Mouse (Mus musculus) adrenal gland, postnatal 36 days (tissue): ENCODE data around the gene Ecpas. TPM values are rescaled to one million over a fixed set of nuclear protein-coding genes. Genes with fewer than 3 reads are reported as not detected.
A peak's percentile ranks its signal among the peaks of the same experiment; 100 is the strongest.

Source experiments
- DNase-seq, 2 experiments: peaks; one replicate each; pipeline ENCODE4 v3.0.0; 2021; ENCODE audit warnings: mixed read lengths in 1 of 2
- long read RNA-seq, 2 experiments: library from polyadenylated mRNA; stranded (forward); transcript quantifications; one replicate each; pipeline ENCODE4 v2.0.0; 2021; ENCODE audit warnings: borderline sequencing depth in 2 of 2
- total RNA-seq, 2 experiments: library from RNA; stranded (reverse); gene quantifications; 2 replicates each; pipeline ENCODE4 v1.2.3; 2021

Gene Ecpas
- 100 to 1,000 TPM; 153 to 179 TPM for total RNA-seq
- long read RNA-seq, experiment 1, partial matches to known transcripts, result 14 of 21 reads
- long read RNA-seq, experiment 1, other reads (novel, unspliced or antisense), result 7 of 21 reads
- long read RNA-seq, experiment 2, full-length matches to known transcripts, result 2 of 9 reads
- long read RNA-seq, experiment 2, partial matches to known transcripts, result 6 of 9 reads
- long read RNA-seq, experiment 2, other reads (novel, unspliced or antisense), result 1 of 9 reads

DNA sequence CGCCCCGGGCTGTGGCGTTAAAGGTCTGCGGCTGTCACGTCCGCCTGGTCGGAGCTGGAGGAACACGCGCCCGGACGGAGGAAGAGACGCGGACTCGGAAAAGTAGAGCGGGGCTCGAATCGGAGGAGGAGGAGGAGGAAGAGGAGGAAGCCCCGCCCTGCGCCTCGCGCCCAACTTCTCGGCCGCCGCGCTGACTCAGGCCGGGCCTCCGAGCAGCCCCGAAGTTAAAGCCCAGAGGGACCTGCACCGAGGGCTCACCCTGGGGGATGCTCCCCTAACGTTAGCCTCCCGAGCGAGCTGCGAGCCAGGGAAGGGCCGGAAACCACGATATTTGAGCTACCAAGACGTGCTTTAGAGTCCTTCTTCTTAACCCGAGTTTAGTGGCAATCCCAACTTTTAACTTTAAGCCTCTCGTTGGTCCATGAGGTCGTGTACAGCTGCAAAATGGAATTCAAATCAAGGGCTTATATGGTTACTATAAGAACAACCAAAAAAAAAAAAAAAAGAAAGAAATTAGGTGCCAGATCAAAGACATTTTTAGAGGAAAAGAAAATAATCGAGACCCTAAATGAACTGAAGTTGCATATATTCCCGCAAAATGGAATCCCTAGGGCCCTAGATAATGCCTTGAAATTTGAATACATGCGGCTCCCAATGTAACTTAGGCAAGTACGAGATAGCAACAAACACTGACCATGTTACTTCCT, at the start of gene Ecpas:
Gene Ecpas (minus strand): TSS at position 121 of the 707 bp plus-strand sequence.
- DNase-seq, result peak; percentile 93 to 94

DNA sequence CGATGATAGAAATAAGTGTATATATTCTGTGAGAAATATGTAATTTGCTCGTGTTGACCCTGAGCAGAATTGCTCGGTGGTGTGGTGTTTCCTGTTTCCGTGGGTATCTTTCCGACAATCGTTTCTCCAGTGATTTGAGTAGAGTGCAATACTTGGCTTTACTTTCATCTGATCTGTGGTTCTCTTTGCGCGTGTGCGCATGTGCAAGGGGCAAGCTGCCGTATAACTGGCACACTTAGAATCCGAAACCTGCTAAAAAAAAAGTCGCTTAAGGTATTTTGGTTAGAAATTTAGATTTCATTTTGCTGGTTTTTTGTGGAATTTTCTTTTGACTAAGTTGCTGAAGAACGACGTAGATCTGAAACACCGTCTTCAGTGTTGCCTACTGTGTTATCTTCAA, 49.2 kb upstream of the Ecpas start:
- no peak for DNase-seq

DNA sequence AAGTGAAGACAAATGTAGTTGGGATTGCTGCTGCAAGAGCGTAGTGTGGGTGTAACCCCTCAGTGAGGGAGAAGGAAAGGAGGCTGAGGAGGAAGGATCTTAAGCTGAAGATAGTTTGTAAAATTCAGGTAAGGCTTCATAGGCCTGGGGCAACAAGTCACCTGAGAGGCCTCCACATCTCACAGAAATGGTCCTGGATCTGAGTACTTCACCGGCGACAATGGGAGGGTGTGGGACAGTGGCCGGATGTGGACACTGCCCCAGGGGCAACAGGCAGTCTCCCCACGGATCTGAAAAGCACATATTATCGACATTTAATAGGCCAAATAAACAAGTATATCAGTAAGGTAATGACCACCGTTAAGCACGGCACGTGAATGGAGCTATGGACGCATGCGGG, 40.1 kb upstream of the Ecpas start:
- DNase-seq, result no peak

DNA sequence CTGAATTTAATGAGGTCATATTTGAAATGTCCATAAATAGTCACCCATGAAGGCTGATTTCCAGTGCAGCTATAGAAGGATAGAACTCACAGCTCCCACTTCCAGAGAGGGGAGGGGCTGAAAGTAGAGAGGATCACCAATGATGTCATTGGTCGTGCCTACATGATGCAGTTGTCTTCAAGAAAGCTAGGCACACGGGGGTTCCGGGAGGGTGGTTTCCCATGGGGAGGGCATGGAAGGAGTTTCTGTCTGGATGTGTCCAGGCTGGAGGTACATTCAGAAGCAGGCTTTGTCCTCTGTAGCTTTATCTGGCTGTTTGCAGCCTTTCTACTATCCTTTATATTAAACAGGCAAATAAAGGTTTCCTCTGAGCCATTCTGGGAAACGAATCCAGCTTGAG, 35.8 kb upstream of the Ecpas start:
- no peak for DNase-seq

DNA sequence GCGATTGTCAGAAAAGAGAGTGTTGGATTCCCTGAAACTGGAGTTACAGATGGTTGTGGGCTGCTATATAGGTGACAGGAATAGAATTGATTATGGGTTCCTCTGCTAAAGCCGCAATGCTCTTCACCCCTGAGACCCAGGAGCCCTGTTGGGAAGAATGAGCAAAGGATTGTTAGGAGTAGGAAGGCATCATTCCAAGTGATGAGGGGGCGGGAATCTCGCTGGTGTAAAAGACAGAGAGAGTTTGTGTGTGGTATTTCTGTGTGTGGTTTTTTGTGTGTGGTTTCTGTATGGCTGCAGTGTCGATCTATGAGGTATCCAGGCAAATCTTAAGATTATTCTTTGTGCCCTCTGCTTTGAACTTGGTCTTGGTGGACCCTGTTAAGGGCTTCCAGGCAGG, 32.1 kb upstream of the Ecpas start:
- DNase-seq, result no peak

DNA sequence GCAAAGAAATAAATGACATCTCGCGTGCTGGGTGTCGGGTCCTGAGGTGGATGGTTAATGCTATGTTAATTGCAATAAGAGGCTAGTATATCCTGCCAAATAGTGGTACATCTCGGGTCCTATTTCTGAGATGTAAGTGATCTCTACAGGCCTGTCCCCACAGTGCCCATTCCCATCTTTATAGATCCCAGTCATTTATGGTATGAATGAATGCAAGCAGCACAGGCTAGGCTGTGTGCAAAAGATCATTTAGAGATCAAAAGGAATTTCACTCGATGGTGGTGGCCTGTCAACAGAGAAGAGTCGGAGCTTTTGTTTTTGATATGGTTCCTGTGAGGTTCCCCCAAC, 31.6 kb upstream of the Ecpas start:
- no peak for DNase-seq

DNA sequence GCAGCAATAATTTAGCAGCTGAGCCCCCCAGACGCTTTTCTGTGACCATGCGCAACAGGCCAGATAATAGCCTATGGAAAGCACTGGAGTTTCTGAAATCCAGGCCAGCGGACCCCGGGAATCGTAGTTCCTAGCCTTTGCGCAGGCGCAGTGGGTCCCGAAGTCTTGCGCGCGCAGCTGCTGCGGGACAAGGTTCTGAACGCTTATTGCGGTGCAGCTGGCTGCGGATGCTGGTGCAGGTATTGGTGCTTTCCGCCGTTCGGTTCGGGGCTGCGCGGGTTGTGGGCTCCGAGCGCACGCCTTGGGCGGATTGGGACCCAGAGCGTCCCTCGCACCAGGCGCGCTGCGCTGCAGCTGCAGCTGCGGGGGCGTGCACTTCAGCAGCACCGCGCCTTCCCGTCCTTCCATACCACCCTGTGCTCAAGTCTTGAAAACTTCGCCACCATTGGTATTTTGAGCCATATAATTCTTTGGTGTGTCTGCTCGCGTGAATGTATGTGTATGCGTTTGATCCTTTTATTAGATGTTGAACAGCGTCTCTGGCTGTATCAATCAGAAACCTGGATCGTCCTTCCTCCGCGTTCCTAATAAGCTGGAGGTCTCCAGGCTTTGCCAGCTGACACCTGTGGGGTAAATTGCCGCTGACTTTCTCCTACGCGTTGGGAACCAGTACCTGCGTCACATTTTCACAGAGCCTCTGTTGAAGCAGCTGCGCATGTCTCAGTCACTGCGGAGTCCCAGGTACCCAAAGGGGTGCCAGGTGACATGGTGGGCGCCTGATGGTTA, 31.1 kb upstream of the Ecpas start, which contains the start of gene Zkscan16:
Gene Zkscan16 (plus strand): TSS at position 209 of the 786 bp plus-strand sequence.
- peak; percentile 82 to 89 for DNase-seq

DNA sequence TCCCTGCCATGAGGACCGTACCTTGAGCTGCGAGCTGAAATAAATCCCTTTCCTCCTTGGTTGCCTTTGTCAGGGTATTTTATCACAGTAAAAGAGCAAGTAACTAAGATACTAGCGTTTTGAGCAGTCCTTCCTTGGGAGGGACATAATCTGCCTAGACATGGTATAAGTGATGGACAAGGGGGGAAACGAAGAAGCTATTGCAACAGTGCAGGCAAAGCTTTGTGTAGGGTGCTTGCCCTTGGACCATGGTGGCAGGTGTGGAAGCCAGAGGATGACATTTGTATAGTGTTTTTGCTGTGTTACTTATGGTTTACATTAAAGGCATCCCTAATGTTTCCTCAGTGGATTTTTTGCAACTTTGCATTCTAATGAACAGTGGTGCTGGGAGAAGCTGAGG, 30.4 kb upstream of the Ecpas start:
- no peak for DNase-seq

DNA sequence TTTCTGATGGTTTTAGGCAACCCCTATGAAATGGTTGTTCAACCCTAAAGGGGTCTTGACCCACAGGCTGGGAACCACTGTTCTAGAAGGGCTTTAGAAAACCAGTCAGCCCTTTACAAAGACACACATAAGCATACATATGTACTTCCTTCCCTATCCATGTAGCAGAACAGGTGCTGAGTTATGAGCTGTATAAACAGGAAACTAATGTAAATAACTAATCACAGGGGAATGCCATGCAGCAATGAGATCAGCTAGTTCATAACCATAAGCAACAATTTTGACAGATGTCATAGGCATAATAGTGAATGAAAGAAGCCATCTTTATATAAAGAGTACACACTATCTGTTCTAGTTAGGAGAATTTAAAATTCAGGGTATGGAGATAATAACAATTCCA, 29.1 kb upstream of the Ecpas start:
- DNase-seq, result no peak

DNA sequence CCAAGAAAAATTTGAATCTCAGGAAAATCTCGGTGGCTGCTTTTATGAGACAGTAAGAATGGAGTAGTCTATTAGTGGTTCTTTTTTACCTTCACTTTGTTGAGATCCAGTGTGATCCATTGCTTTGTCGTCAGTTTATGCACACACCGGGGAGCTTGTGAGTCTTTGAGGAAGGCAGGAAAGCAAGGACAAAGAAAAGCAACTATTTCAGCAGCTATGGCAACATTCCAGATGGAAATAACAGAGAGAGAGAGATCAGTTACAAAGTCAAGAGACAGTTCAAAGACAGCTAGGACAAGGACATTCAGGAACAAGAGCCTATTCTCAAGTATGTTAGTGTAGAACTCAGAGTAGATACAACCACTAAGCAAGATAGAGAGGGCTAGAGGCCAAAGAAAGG, 23.3 kb upstream of the Ecpas start:
- peak; percentile 15 to 24 for DNase-seq

DNA sequence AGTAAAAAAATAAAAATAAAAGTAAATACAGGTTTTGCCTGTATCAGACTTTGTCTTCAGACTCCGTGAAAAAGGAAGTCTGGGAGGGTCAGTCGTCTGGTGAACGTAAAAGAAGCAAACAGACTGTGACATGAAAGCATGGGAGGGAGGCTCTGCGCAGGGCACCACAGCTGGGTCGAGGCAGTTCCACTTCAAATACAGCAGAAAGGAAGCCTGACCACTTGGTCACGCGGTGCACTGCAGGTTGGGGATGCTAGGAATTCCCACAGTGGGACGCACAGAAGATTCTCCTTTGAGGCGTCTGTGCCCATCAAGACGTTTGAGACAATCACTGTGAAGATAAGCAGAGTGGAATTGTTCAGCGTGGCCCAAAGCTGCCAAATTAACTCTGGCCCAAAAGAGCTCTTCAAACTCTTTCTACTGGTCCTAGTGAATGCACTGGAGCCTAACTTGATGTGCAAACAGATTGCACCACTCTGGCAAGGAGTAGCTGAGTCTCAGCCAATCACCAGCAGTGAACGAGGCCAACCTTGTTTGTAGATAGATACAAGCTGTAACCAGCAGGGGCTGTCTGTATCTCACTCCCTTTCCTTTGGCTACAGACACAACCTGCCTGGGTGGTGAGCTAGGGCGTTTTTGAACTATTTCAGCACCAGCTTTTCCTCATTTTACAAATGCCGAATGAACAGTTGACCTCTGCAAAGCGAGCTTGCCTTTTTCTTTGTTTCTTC, 22.4 kb upstream of the Ecpas start:
- peak; percentile 47 to 63 for DNase-seq

DNA sequence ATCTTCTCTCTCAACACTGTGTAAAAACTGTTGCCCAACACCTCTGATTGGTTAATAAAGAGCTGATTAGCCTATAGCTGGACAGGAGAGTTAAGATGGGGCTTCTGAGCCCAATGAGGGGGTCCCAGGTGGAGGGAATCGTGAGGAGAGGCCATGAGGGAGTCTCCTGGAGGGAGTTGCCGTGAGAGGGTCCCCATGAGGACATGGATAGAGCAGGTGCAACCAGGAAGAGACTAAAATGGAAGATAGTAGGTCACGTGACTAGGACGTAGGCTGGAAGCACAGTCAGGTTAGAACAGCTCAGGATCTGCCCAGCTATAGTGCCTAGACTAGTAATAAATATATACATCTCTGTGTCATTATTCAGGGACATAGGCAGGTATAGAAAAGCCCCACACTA, 21.8 kb upstream of the Ecpas start:
- DNase-seq, result no peak

DNA sequence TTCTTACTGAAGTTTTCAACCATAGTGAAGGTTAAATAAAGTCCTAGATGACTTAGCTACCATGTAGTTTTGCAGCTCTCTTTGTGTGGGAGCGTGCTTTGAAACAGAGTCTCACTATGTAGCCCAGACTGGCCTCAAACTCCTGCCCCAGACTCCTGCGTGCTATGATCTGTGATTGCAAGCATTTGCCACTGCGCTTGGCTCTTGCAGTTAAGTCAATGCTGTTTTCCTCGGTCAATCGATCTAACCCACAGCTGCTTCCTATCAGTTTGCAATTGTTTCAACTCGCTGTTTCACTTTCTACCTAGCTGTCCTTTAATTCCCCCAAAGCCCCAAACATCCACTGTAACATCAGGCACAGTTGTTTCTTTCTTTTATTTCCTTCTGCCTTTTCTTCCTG, 20.0 kb upstream of the Ecpas start:
- no peak for DNase-seq

DNA sequence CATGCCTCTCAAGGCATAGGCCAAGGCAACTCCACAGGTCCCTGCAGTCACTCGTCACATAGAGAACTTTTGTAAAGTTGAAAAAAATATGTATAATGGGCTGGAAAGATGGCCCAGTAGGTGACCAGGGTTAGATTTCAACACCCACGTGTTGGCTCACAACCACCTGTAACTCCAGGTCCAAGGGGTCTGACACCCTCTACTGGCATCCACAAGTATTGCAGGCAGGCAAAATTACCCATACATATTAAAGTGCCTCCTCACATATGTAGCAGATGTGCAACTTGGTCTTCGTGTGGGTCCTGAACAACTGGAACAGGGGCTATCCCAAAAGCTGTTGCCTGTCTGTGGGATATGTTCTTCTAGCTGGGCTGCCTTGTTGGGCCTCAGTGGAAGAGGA, 15.1 kb upstream of the Ecpas start:
- DNase-seq, result no peak

DNA sequence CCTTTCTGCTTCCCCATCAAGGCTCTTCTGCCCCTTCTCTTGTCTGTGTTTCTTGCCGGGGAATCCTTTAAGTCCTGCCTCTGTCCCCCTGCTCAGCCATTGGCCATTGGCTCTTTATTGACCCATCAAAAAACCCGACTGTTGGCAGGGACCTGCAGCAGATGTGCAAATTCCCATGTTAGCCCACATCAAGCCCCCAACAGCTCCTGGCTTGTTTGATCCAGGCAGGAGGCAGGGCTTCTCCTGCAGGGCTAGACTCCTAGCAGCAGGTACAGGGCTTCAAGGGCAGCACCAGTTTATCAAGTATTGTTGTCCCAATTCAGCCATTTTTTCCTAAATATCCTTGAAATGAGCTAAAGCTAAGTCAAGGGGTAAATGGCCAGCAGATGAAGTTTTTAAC, 13.6 kb upstream of the Ecpas start:
- no peak for DNase-seq

DNA sequence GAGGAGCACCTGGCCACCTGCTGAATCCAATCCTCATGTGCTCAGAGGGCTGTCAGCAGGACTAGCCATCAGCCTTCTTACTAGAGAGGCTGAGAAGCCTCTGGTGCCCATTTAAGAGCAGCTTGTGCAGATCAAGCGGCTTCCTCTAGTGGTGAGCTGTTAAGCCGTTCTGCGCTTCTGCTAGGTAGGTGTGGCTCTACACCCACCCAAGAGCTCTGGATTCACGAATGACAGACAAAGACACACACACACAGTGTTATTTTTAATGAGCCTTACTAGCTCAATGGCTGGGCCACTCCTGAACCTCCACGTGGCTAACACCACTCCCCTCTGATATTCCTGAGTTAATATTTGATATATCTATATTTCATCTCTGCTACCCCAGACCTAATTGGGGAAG, 13.1 kb upstream of the Ecpas start:
- no peak for DNase-seq

DNA sequence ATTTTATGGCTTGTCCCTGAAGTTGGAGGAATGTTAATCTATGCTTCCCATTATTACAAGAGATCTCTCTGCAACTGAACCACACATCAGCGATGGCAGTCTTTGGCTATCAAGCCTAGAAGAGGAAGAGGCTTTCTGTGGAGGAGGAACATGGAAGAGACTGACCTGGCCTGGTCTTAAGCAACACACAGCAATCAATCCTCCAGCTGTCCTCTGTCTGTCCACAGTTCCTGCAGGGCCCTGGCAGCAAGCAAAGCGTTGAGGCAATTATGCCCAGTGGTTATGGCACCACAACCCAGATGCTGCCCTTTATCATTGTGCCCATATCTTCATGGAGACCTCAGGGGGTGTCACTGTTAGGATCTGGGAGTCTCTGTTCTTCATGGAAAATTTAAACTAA, 11.4 kb upstream of the Ecpas start:
- no peak for DNase-seq

DNA sequence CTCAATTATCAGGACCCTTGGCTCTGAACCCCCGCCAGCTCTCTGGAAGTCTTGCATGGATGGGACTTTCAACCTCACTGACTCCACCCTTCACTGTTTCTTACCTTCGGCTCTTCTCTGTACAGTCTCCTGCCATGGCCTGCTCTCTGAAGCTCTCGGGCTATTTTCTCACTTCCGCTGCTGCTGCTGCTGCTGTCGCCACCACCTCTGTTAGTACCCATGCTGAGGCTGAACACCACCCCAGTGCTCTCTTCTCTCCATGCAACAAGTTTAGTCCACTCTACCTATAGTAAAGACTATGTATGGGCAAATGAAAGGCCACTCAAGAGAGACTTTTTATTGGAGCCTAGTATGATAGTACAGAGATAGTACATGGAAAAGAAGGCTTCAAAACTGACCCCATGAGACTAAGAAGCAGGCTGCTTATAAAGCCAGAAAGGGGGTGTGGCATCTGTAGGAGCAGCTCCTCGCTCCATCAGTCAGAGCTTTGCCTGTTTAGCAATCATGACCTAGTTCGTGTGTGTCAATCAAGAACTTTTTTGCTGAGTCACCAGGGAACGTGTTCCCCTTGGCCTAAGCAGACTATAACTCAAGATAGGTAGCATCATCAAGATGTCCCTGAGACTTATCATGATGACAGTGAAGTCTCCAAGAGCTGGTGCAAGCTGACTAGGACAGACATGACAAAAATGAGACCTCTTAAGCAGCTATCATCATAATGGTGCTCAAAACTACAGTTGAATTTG, 2.7 kb upstream of the Ecpas start:
- DNase-seq, result peak; percentile 46 to 51

DNA sequence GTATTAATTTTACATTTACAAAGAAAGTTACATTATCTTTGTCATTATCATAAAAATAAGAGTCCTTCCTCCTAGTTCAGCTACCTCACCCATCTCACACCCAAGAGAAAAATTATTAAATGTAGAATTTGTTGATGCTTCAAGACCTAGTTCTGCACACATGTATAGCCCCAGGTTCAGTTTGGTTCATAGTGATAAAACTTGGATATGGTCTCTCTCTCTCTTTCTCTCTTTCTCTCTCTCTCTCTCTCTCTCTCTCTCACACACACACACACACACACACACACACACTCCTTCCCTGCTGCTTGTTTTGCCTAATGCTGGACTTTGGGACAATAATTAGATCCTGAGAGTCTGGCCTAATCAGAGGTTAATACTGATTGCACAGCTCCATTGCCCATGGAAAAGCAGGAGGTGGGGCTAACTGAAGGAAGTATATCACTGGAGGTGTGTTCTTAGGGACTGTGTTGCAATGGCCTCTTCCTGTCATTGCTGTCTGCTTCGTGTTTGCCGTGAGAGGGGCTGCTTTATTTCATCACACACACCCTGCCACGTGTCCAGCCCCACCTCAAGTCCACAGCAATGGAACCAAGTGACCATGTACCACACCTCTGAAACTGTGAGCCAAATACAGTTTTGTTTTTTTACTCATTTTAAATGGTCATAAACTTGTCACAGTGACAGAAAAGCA, 932 bp upstream of the Ecpas start:
- peak in 1 of 2 experiments; percentile 5 for DNase-seq

DNA sequence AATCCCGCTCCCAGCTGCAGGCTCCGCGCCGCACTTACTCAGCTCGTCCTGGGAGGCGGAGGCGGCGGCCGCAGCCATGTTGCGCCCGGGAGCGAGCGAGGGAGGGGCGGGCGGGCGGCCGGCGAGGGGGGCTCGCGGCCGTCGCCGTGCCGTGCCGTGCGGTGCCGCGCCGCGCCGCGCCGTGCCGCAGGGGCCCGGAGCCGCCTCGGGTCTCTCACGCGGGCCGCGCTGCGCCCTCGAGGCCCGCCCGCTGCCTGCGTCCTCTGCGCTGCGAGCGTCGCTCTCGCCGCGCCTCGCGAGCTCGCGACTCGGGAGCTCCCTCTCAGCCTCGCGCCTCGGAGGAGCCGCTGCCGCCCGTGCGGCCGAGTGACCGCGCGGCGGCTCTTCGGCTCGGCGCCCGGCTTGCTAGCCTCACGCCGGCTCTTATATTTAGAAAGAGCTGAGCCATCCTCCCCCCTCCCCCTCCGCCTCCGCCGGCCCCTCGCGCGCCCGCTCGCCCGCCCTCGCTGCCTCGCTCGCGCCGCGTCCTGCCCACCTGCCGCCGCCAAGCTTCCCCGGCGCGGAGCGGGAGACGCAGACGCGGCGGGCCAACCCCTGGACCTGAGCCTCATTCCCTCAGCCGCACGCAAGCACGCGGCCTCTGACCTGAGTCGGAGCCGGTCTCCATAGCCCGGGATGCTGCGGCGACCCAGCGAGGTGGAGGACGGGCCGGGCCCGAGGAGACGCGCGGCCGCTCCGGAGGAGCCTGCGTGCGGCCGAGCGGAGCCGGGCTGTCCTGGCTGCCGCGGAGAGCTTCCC, 519 bp downstream of the Ecpas start:
- peak; percentile 61 to 77 for DNase-seq
